Mouse (Mus musculus): ENCODE measurements around the gene Trim71.
A peak's percentile ranks its signal among the peaks of the same experiment; 100 is the strongest.
"Not testable (repeated sequence)": the region's sequence is repeated elsewhere in the genome, so short reads cannot be mapped to it uniquely, and the experiment has no call there.

The Trim71 gene

DNA sequence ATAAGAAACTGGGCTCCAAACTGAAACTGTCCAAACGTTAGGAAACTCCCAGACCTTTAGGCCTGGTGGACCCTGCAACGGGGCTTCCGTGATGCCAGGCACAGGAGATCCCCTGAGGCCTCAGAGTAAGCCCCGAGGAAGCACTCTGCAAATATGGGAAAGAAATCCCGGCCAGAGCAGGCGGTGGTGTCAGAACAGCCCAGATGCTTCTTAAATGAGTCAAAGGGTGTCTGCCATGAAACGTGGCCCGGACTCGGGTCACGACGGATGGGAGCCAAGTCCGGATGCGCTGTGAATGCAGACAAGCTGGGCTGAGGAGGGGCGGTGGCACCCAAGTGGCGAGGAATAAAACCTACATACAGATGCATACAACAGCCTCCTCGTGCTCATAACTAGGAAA, 37.1 kb downstream of the Trim71 start:
- DNase-seq (ENCODE audit: extremely low spot score, low spot score) = peak; percentile 88

DNA sequence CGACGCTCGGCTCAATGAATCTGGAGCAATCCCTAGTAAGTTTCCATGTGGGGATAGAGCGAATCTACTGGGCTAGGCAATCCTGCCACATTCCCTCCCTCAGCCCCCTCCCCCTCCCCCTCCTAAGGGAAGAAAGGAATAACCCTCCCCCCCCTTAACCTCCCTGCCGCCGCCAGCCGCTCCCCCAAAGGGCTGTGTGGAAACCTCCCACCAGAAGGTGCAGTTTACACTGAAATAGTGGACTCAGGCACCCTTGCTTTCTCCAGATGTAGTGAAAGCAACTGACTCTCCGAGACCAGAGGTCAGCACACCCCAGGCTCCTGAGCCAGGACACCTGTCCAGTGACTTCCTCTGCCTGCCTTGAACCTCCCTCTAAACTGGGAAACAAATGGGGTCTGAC, 37.6 kb downstream of the Trim71 start:
- DNase-seq (ENCODE audit: extremely low spot score, low spot score) = peak; percentile 63

GRCm38 (mm10) chr9:114525891-114526290, 38.3 kb downstream of the Trim71 start:
- DNase-seq (ENCODE audit: extremely low spot score, low spot score) = no peak

- DNase-seq (ENCODE audit: extremely low spot score, low spot score) = no peak
Measured at GRCm38 (mm10) chr9:114525073-114525633, 39.0 kb downstream of the Trim71 start.

DNA sequence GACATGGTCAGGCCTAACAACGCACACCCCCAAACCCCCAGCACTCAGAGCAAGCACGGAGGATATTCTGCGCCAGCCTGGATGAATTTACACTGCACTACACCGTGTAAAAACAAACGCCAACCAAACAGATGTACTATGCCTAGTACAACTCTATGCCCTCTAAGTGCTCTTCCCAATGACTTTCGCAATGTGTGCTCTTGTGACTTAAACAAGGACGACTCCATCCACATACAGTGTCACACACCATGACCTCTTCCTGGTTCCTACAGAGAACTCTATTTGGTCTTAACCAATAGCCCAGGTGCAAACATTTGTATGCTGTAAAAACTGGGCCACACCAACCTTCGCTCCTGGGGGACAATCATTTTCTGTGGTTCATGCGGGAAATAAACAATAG, 41.7 kb downstream of the Trim71 start:
- no peak for DNase-seq (ENCODE audit: extremely low spot score, low spot score)

GRCm38 (mm10) chr9:114522041-114522440, 42.1 kb downstream of the Trim71 start:
- no peak for DNase-seq (ENCODE audit: extremely low spot score, low spot score)

- DNase-seq (ENCODE audit: extremely low spot score, low spot score) = not testable (repeated sequence)
Measured at GRCm38 (mm10) chr9:114520529-114520928, 43.6 kb downstream of the Trim71 start.

DNA sequence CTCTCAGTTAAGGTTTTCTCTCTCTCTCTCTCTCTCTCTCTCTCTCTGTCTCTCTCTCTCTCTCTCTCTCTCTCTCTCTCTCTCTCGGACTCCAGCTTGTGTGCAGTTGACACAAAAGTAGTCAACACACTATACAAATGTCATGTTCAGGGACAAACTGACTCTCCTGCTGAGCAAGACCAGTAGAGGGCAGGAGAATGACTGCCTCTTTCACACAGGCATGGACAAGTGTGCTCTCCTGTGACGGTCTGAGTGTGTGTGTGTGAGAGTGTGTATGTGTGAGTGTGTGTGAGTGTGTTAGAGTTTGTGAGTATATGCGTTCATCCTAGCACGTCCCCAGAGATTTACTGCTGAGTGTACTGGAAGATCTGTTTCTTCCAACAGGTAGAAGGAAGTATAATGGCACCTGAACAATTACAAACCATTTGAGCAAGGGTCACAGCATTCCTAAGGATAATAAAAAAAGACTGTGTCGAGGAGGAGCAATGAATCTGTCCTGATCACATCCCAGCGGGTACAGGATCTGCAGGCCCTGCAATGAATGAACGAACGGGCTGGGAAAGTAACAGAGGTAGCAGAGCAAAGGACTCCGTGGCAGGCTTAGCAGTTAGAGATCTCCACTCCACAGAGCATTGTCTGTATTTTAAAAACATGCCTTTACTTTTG, 45.2 kb downstream of the Trim71 start:
- no peak for DNase-seq (ENCODE audit: extremely low spot score, low spot score)

- no peak for DNase-seq (ENCODE audit: extremely low spot score, low spot score)
Measured at GRCm38 (mm10) chr9:114517924-114518497, 46.2 kb downstream of the Trim71 start.

DNA sequence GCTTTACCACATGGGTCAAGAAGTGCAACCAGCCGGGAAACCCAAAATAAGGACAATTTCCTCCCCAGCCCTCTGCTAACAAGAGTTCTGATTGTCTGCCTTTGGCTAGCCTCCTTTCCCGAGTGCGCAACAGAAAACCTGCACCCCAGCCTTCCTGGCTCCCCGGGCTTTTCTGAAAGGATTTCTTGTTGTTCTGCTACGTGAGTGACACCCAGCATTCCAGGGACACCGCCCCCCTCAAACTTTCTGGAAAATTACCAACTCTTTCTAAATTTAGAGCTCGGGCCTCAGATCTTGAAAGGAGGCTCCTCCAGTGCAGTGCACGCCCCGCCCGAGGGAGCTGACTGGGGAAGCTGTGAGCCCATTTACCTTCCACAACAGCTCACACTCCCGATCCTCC, 48.8 kb downstream of the Trim71 start, which contains the start of gene C130032M10Rik:
TSS of gene C130032M10Rik (plus strand) at position 334 of the 400 bp plus-strand sequence.
- no peak for DNase-seq (ENCODE audit: extremely low spot score, low spot score)

DNA sequence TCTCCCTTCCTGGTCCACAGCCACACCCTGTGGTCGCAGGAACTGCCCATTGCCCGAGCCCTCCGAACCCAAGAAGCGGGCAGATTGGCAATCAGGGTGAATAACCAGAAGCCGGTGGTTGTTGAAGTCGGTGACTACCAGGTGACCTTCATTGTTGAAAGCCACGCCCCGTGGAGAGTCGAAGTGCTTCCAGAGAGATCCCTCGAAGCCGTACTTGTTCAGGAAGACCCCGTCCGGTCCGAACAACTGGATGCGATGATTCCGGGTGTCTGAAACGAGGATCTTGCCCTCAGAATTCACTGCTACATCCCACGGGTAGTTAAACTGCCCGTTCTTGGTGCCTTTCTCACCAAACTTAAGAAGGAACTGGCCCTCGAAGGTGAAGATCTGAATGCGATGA, 51.3 kb downstream of the Trim71 start:
- DNase-seq (ENCODE audit: extremely low spot score, low spot score) = no peak

GRCm38 (mm10) chr9:114509785-114510184, 54.4 kb downstream of the Trim71 start:
- DNase-seq (ENCODE audit: extremely low spot score, low spot score) = no peak

GRCm38 (mm10) chr9:114507421-114507820, 56.7 kb downstream of the Trim71 start:
- DNase-seq (ENCODE audit: extremely low spot score, low spot score) = no peak

DNA sequence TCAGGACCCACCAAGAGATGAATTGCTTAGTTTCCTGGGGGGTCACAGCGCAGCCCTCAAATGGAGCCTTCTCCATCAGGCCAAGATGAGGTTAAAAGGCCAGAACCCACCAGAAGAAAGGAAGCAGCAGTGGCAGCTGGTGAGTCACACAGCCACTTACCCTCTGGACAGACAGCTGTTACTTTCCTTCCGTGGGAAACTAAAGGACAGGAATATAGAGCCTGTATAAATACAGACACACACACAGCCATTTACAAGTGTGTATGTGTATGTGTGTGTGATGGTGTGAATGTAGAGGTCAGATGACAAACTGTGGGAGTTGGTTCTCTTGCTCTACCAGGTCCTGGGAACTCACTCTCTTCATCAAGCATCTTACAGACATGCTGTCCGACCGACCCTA, 57.6 kb downstream of the Trim71 start:
- no peak for DNase-seq (ENCODE audit: extremely low spot score, low spot score)

- DNase-seq (ENCODE audit: extremely low spot score, low spot score) = no peak
Measured at GRCm38 (mm10) chr9:114504816-114505215, 59.4 kb downstream of the Trim71 start, which contains the start of gene Ccr4. TSS of gene Ccr4 (minus strand) at chr9:114504916.

- no peak for DNase-seq (ENCODE audit: extremely low spot score, low spot score)
Measured at GRCm38 (mm10) chr9:114502711-114503427, 61.3 kb downstream of the Trim71 start.

DNA sequence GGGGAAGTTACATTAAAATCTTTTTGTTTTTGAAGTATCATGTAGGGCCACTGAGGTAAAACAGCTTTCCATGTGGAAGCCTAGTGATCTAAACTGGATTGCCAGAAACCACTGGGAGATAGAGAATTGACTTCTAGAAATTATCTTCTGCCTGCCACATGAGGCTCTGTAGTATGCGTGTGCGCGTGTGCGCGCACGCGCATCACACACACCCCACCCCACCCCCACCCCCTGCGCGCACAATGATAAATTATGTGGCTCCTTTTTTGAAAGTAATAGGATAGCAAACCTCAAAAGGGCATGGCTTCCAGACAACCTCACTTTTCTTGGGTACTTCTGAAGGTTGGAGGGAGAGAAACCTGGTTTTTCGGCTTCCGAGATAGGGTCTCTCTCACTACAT, 62.3 kb downstream of the Trim71 start:
- no peak for DNase-seq (ENCODE audit: extremely low spot score, low spot score)

DNA sequence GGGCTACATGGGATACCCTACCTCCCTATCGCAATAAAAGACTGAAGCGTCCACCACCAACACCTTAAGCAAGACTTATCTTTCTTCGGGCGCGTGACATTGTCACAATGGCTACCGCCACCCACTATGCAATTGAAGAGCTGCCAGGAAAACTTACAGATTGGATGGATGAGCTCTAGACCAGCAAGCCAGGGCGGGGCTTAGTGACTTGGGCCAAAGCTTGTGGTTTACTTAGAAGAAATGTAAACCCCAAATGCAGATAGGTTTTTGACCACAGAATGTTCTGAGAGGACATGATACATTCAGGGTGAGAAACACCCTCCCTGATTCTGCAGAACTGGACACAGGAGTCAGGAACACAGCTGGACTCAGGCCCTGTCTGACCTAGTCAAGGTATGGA, 63.1 kb downstream of the Trim71 start:
- DNase-seq (ENCODE audit: extremely low spot score, low spot score) = no peak

GRCm38 (mm10) chr9:114499783-114500515, 64.2 kb downstream of the Trim71 start:
- DNase-seq (ENCODE audit: extremely low spot score, low spot score) = peak; percentile 75

DNA sequence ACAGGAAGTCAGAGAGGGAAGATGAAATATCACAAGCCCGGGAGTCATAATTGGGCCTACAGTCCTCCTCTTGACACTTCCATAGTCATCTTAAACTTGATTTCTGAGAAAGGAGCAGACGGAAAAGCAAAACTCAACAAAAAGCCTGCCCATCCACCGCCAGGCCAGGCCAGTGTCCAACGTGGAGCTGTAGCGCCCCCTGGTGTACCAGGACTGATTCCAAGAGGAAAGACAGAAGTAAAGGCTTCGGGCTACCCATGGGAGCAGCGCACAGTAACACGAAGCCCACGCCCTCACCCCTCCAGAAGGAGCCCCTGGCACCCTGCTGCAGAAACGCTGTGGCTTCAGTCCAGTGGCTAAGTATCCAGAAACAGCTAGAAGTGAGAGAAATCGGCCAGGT, 66.0 kb downstream of the Trim71 start:
- DNase-seq (ENCODE audit: extremely low spot score, low spot score) = peak; percentile 93

- no peak for DNase-seq (ENCODE audit: extremely low spot score, low spot score)
Measured at GRCm38 (mm10) chr9:114496469-114496868, 67.7 kb downstream of the Trim71 start.

All from neural tube, embryonic 10.5 days (tissue).